ENCODE assay signal across 8 mouse cellular contexts in genomic region chr7:127991643-127992487, GRCm38 (mm10). TPM values are rescaled to one million over a fixed set of nuclear protein-coding genes. Genes with fewer than 3 reads are reported as not detected.
DNase-seq lines count a peak whose midpoint lies in the region; ATAC-seq and TF ChIP-seq lines count a peak whose summit lies in the region.

No protein-coding gene starts in this region.

- TF ChIP-seq POLR2A in limb, embryonic 14.5 days (IDR thresholded peaks at IDR 0.05; ENCODE audit: borderline replicate concordance, extremely low read depth, insufficient read depth, insufficient read length), result no peak

- no peaks in the 10 kb centered on the region for H3K9me3 ChIP-seq in limb, embryonic 14.5 days (ENCODE audit: control insufficient read depth, low read length)
- H3K9me3 ChIP-seq in stomach, embryonic 16.5 days (replicated peaks; ENCODE audit: control insufficient read depth, low read length), result no peaks in the 10 kb centered on the region

- H3K4me3 ChIP-seq in limb, embryonic 14.5 days (replicated peaks; ENCODE audit: low read length), result no peak overlapping the region
- H3K4me3 ChIP-seq in stomach, embryonic 16.5 days (replicated peaks; ENCODE audit: low read length), result peak overlapping the region; percentile 49

- peak; percentile 42; the same call in 1 of the 2 replicates for ATAC-seq in limb, embryonic 14.5 days (ENCODE audit: low FRiP score, low read depth)
- peak; percentile 42; the same call in 1 of the 2 replicates for ATAC-seq in monocyte, adult 5-6 weeks (replicated peaks; ENCODE audit: insufficient number of reproducible peaks, low FRiP score, low TSS enrichment, poor library complexity, severe bottlenecking)
- ATAC-seq in stomach, embryonic 16.5 days (ENCODE audit: insufficient read depth, low FRiP score), result peak; percentile 37; the same call in 1 of the 2 replicates

- no peak overlapping the region for H3K9ac ChIP-seq in limb, embryonic 14.5 days (ENCODE audit: low read depth, low read length, severe bottlenecking)
- H3K9ac ChIP-seq in stomach, embryonic 16.5 days (ENCODE audit: low read length), result no peak overlapping the region

- 48% methylated on average over 6 of the region's 6 CpGs for WGBS in limb, embryonic 14.5 days
- 43% methylated on average over 6 of the region's 6 CpGs for WGBS in stomach, embryonic 16.5 days

- H3K4me2 ChIP-seq in limb, embryonic 14.5 days (replicated peaks; ENCODE audit: low read depth, low read length, severe bottlenecking), result no peak overlapping the region
- peak overlapping the region; percentile 51 for H3K4me2 ChIP-seq in stomach, embryonic 16.5 days (ENCODE audit: low read depth, low read length)

- peaks cover 44% of the 10 kb centered on the region for H3K36me3 ChIP-seq in limb, embryonic 14.5 days (ENCODE audit: control insufficient read depth, insufficient read depth, low read length)
- H3K36me3 ChIP-seq in stomach, embryonic 16.5 days (ENCODE audit: control insufficient read depth, insufficient read depth, low read length), result peaks cover 16% of the 10 kb centered on the region; the same call in 1 of the 2 replicates

- H3K27ac ChIP-seq in limb, embryonic 14.5 days (replicated peaks; ENCODE audit: low read depth, low read length), result no peak overlapping the region
- peak overlapping the region; percentile 88 for H3K27ac ChIP-seq in stomach, embryonic 16.5 days (ENCODE audit: low read length)

- no peaks in the 10 kb centered on the region for H3K27me3 ChIP-seq in limb, embryonic 14.5 days (ENCODE audit: control insufficient read depth, insufficient read depth, low read length)
- no peaks in the 10 kb centered on the region for H3K27me3 ChIP-seq in stomach, embryonic 16.5 days (ENCODE audit: control insufficient read depth, insufficient read depth, low read length)

- peaks cover 8% of the 10 kb centered on the region for H3K4me1 ChIP-seq in limb, embryonic 14.5 days (ENCODE audit: control insufficient read depth, insufficient read depth, low read length)
- peaks cover 9% of the 10 kb centered on the region; the same call in 1 of the 2 replicates for H3K4me1 ChIP-seq in stomach, embryonic 16.5 days (ENCODE audit: control insufficient read depth, insufficient read depth, low read length)

- DNase-seq in 3134 (ENCODE audit: extremely low read depth, insufficient read length, low spot score), result peak; percentile 34
- DNase-seq in T-cell, adult 2 months (ENCODE audit: low spot score), result peak; percentile 71
- peak; percentile 78 for DNase-seq in embryo, embryonic 10 days (ENCODE audit: low spot score)
- DNase-seq in gastrocnemius, postnatal 4 days (ENCODE audit: low spot score in 2 of 2), result peak; percentile 45 to 70
- peak; percentile 73 for DNase-seq in kidney, adult 9 months
- DNase-seq in limb, embryonic 14.5 days (ENCODE audit: low spot score), result peak; percentile 70

RNA-seq across cellular contexts. Expression of gene Pycard, which starts 1.8 kb away (rescaled TPM):
- 10 to 100 TPM; 16.0 to 21.7 TPM for total RNA-seq in gastrocnemius, postnatal 4 days (2021)
- 53.1 and 59.3 TPM in 2 replicates for polyA plus RNA-seq in limb, embryonic 14.5 days (2012; rRNA removed)
- polyA plus RNA-seq in limb, embryonic 14.5 days (2014; fragmentation: Nextera tagmentation; extraction: Ambion mirVana), result 98.3 and 132 TPM in 2 replicates
- total RNA-seq in monocyte, adult 5-6 weeks (2017), result 65.7 to 90.8 TPM (median 79.5 TPM) in 3 replicates
- polyA plus RNA-seq in stomach, embryonic 16.5 days (2015; fragmentation: Nextera tagmentation; extraction: Ambion mirVana), result 179 and 188 TPM in 2 replicates

RNA-seq across cellular contexts. Expression of gene Trim72, which starts 11.9 kb away (rescaled TPM):
- 100 to 1,000 TPM; 254 to 296 TPM for total RNA-seq in gastrocnemius, postnatal 4 days (2021)
- 22.8 and 26.6 TPM in 2 replicates for polyA plus RNA-seq in limb, embryonic 14.5 days (2012; rRNA removed)
- polyA plus RNA-seq in limb, embryonic 14.5 days (2014; fragmentation: Nextera tagmentation; extraction: Ambion mirVana), result 1.7 and 2.2 TPM in 2 replicates
- total RNA-seq in monocyte, adult 5-6 weeks (2017), result 0.68 TPM in 1 of 3 replicates, not detected in the others
- polyA plus RNA-seq in stomach, embryonic 16.5 days (2015; fragmentation: Nextera tagmentation; extraction: Ambion mirVana), result 0.39 and 1.9 TPM in 2 replicates

RNA-seq across cellular contexts. Expression of gene Fus, which starts 24.6 kb away (rescaled TPM):
- total RNA-seq in gastrocnemius, postnatal 4 days (2021), result 100 to 1,000 TPM; 287 to 354 TPM
- 919 and 999 TPM in 2 replicates for polyA plus RNA-seq in limb, embryonic 14.5 days (2012; rRNA removed)
- polyA plus RNA-seq in limb, embryonic 14.5 days (2014; fragmentation: Nextera tagmentation; extraction: Ambion mirVana), result 60.9 and 68.7 TPM in 2 replicates
- 85.2 to 172 TPM (median 110 TPM) in 3 replicates for total RNA-seq in monocyte, adult 5-6 weeks (2017)
- 204 and 234 TPM in 2 replicates for polyA plus RNA-seq in stomach, embryonic 16.5 days (2015; fragmentation: Nextera tagmentation; extraction: Ambion mirVana)

RNA-seq across cellular contexts. Expression of gene Prss36, which starts 45.3 kb away (rescaled TPM):
- 1 to 10 TPM; 7.6 to 8.9 TPM for total RNA-seq in gastrocnemius, postnatal 4 days (2021)
- 14.5 and 16.9 TPM in 2 replicates for polyA plus RNA-seq in limb, embryonic 14.5 days (2012; rRNA removed)
- polyA plus RNA-seq in limb, embryonic 14.5 days (2014; fragmentation: Nextera tagmentation; extraction: Ambion mirVana), result 11.7 and 14.1 TPM in 2 replicates
- 1.1 TPM in 2 of 3 replicates, not detected in the other for total RNA-seq in monocyte, adult 5-6 weeks (2017)
- 10.7 and 11.7 TPM in 2 replicates for polyA plus RNA-seq in stomach, embryonic 16.5 days (2015; fragmentation: Nextera tagmentation; extraction: Ambion mirVana)

Comparison
In these comparisons a context has a peak if more than half of its experiments do, and no peak if none do; other contexts are left out.
1. RNA of gene Trim72, which starts 11.9 kb away (total RNA-seq): 254 to 296 TPM in gastrocnemius, postnatal 4 days; 0.68 TPM in monocyte, adult 5-6 weeks; every median in the first group is over 100 times any median in the second.
2. Peak in every context shown above with its lines, with median percentiles within 50 percentile points of each other: DNase-seq and ATAC-seq.